18 mouse cellular contexts compared by ENCODE assay signal in genomic region chr4:152454153-152454552, GRCm38 (mm10). TPM values are rescaled to one million over a fixed set of nuclear protein-coding genes. Genes with fewer than 3 reads are reported as not detected.
DNase-seq lines count a peak whose midpoint lies in the region; ATAC-seq and TF ChIP-seq lines count a peak whose summit lies in the region.
"Had no signal": no experiment of that assay in that cellular context is flagged by ENCODE, and none has a peak within 500 bp of the region (broad histone marks: within the 10 kb centered on the region; RNA-seq: fewer than 3 reads in every experiment).

No protein-coding gene starts in this region.

- 85% methylated on average over 12 of the region's 12 CpGs for WGBS in hindbrain, embryonic 12.5 days
- WGBS in hindbrain, embryonic 16.5 days, result 68% methylated on average over 12 of the region's 12 CpGs

- no peak overlapping the region for H3K9ac ChIP-seq in hindbrain, embryonic 12.5 days
- H3K9ac ChIP-seq in hindbrain, embryonic 16.5 days (ENCODE audit: low read depth, low read length), result peak overlapping the region; percentile 11; the same call in 1 of the 2 replicates
- H3K9ac ChIP-seq: embryonic facial prominence, embryonic 12.5 days; forebrain, postnatal 0 days; heart, embryonic 13.5 days had no signal

- no peaks in the 10 kb centered on the region for H3K36me3 ChIP-seq in hindbrain, embryonic 12.5 days
- H3K36me3 ChIP-seq in hindbrain, embryonic 16.5 days (ENCODE audit: control insufficient read depth, insufficient read depth, low read length), result no peaks in the 10 kb centered on the region
- H3K36me3 ChIP-seq: embryonic facial prominence, embryonic 12.5 days; heart, embryonic 13.5 days had no signal

- 0 out of 2 replicates have a peak, but pooled peaks have one; percentile 9 for ATAC-seq in hindbrain, embryonic 12.5 days (ENCODE audit: low FRiP score)
- ATAC-seq in hindbrain, embryonic 16.5 days, result no peak
- ATAC-seq: forebrain, postnatal 0 days; inflammation-experienced regulatory T-cells, adult 6 months had no signal

- H3K27ac ChIP-seq in left cerebral cortex, adult 2 months, result peak overlapping the region; percentile 92
- peak overlapping the region; percentile 69 for H3K27ac ChIP-seq in cortical plate, adult 2 months (ENCODE audit: insufficient read depth, low read length)
- no peak overlapping the region for H3K27ac ChIP-seq in hindbrain, embryonic 12.5 days
- no peak overlapping the region for H3K27ac ChIP-seq in hindbrain, embryonic 16.5 days (ENCODE audit: low read depth, low read length)
- H3K27ac ChIP-seq: embryonic facial prominence, embryonic 12.5 days; heart, embryonic 13.5 days had no signal

- no peak overlapping the region for H3K4me2 ChIP-seq in hindbrain, embryonic 12.5 days (replicated peaks)
- H3K4me2 ChIP-seq in hindbrain, embryonic 16.5 days (ENCODE audit: low read length), result no peak overlapping the region
- H3K4me2 ChIP-seq: embryonic facial prominence, embryonic 12.5 days; heart, embryonic 13.5 days had no signal

- TF ChIP-seq POLR2A in cortical plate, adult 2 months (IDR thresholded peaks at IDR 0.05; ENCODE audit: extremely low read depth, insufficient read depth, low read length), result no peak

- H3K9me3 ChIP-seq in hindbrain, embryonic 12.5 days (replicated peaks), result no peaks in the 10 kb centered on the region
- H3K9me3 ChIP-seq in hindbrain, embryonic 16.5 days (ENCODE audit: control insufficient read depth, low read length), result no peaks in the 10 kb centered on the region
- H3K9me3 ChIP-seq: embryonic facial prominence, embryonic 12.5 days; heart, embryonic 13.5 days had no signal

- peaks cover 45% of the 10 kb centered on the region for H3K4me1 ChIP-seq in cortical plate, adult 2 months (ENCODE audit: control insufficient read depth, insufficient read depth, low read length)
- H3K4me1 ChIP-seq in hindbrain, embryonic 12.5 days, result peaks cover 13% of the 10 kb centered on the region
- H3K4me1 ChIP-seq in hindbrain, embryonic 16.5 days (ENCODE audit: control insufficient read depth, insufficient read depth, low read depth, low read length), result peaks cover 13% of the 10 kb centered on the region
- H3K4me1 ChIP-seq: embryonic facial prominence, embryonic 12.5 days had no signal

- no peak for TF ChIP-seq CTCF in left cerebral cortex, adult 2 months (IDR thresholded peaks at IDR 0.05)
- no peak for TF ChIP-seq CTCF in cortical plate, adult 2 months (IDR thresholded peaks at IDR 0.05; ENCODE audit: extremely low read depth, insufficient read depth, low read length)

- intact Hi-C loops in left cerebral cortex, adult 2 months (cut with DNase I), result no loop called here

- H3K4me3 ChIP-seq in left cerebral cortex, adult 2 months, result no peak overlapping the region
- H3K4me3 ChIP-seq in cortical plate, adult 2 months (ENCODE audit: insufficient read depth, low read length), result no peak overlapping the region
- no peak overlapping the region for H3K4me3 ChIP-seq in hindbrain, embryonic 12.5 days
- no peak overlapping the region for H3K4me3 ChIP-seq in hindbrain, embryonic 16.5 days (ENCODE audit: low read length)
- H3K4me3 ChIP-seq: embryonic facial prominence, embryonic 12.5 days; heart, embryonic 13.5 days had no signal

- no peak for DNase-seq in left cerebral cortex, adult 2 months (ENCODE audit: extremely low spot score in 1 of 2, low spot score in 2 of 2)
- no peak for DNase-seq in left cerebral cortex, adult 9 months (ENCODE audit: low spot score in 2 of 2)
- no peak for DNase-seq in kidney, adult 11 months
- no peak for DNase-seq in adrenal gland, postnatal 25 days
- DNase-seq: adrenal gland, adult 2 months; adrenal gland, postnatal 36 days; cerebellum, adult 11 months; cerebellum, adult 8-10 months; forebrain, postnatal 0 days; gastrocnemius, postnatal 14 days; heart, postnatal 4 days; kidney, adult 18-20 months had no signal

- no peaks in the 10 kb centered on the region for H3K27me3 ChIP-seq in hindbrain, embryonic 12.5 days
- H3K27me3 ChIP-seq in hindbrain, embryonic 16.5 days (replicated peaks; ENCODE audit: control insufficient read depth, insufficient read depth, low read length), result no peaks in the 10 kb centered on the region
- H3K27me3 ChIP-seq: embryonic facial prominence, embryonic 12.5 days had no signal

RNA-seq across cellular contexts. Expression of gene Nphp4, which starts 22.4 kb away (rescaled TPM):
- 10 to 100 TPM; 22.8 to 24.9 TPM for total RNA-seq in left cerebral cortex, adult 2 months (2021)
- 14.8 and 15.7 TPM in 2 replicates for polyA plus RNA-seq in cortical plate, adult 2 months (2012; rRNA removed)
- 7.5 and 8.9 TPM in 2 replicates for polyA plus RNA-seq in hindbrain, embryonic 12.5 days (2016; fragmentation: Nextera tagmentation; extraction: Ambion mirVana)
- 5.5 and 6.2 TPM in 2 replicates for polyA plus RNA-seq in hindbrain, embryonic 16.5 days (2015; fragmentation: Nextera tagmentation; extraction: Ambion mirVana)
- 2.7 and 4.1 TPM in 2 replicates for total RNA-seq in adrenal gland, postnatal 25 days (2021)

RNA-seq across cellular contexts. Expression of gene Kcnab2, which starts 23.5 kb away (rescaled TPM):
- total RNA-seq in left cerebral cortex, adult 2 months (2021), result 100 to 1,000 TPM; 375 to 385 TPM
- 245 and 267 TPM in 2 replicates for polyA plus RNA-seq in cortical plate, adult 2 months (2012; rRNA removed)
- 17.5 and 19.3 TPM in 2 replicates for polyA plus RNA-seq in hindbrain, embryonic 12.5 days (2016; fragmentation: Nextera tagmentation; extraction: Ambion mirVana)
- polyA plus RNA-seq in hindbrain, embryonic 16.5 days (2015; fragmentation: Nextera tagmentation; extraction: Ambion mirVana), result 33.2 and 33.5 TPM in 2 replicates
- total RNA-seq in adrenal gland, postnatal 25 days (2021), result 4.4 and 8.4 TPM in 2 replicates

Comparison
In these comparisons a context has a peak if more than half of its experiments do, and no peak if none do; other contexts are left out.
1. H3K27ac ChIP-seq: peak in left cerebral cortex, adult 2 months (single experiment) and cortical plate, adult 2 months (single experiment); none in hindbrain, embryonic 12.5 days (single experiment) and hindbrain, embryonic 16.5 days (single experiment).